Comparison of ENCODE assay signal across 26 mouse cellular contexts in genomic region chr10:61294242-61294641, GRCm38 (mm10). TPM values are rescaled to one million over a fixed set of nuclear protein-coding genes. Genes with fewer than 3 reads are reported as not detected.
DNase-seq lines count a peak whose midpoint lies in the region; ATAC-seq lines count a peak whose summit lies in the region.
"Had no signal": no experiment of that assay in that cellular context is flagged by ENCODE, and none has a peak within 500 bp of the region (broad histone marks: within the 10 kb centered on the region; RNA-seq: fewer than 3 reads in every experiment).

No protein-coding gene starts in this region.

- H3K27me3 ChIP-seq in heart, embryonic 11.5 days (ENCODE audit: control insufficient read depth, insufficient read depth, low read length), result no peaks in the 10 kb centered on the region
- H3K27me3 ChIP-seq: forebrain, embryonic 15.5 days; hindbrain, embryonic 15.5 days; intestine, embryonic 15.5 days; limb, embryonic 15.5 days; neural tube, embryonic 15.5 days had no signal

- no peaks in the 10 kb centered on the region for H3K36me3 ChIP-seq in heart, embryonic 11.5 days (ENCODE audit: control insufficient read depth, insufficient read depth, low read length)
- H3K36me3 ChIP-seq: forebrain, embryonic 15.5 days; heart, embryonic 10.5 days; hindbrain, embryonic 15.5 days; intestine, embryonic 15.5 days; limb, embryonic 15.5 days; neural tube, embryonic 15.5 days had no signal

- H3K9me3 ChIP-seq in heart, embryonic 11.5 days (replicated peaks; ENCODE audit: control insufficient read depth, low read length), result no peaks in the 10 kb centered on the region
- H3K9me3 ChIP-seq: forebrain, embryonic 15.5 days; heart, embryonic 10.5 days; hindbrain, embryonic 15.5 days; intestine, embryonic 15.5 days; limb, embryonic 15.5 days; neural tube, embryonic 15.5 days had no signal

- H3K4me3 ChIP-seq in heart, embryonic 11.5 days (ENCODE audit: low read depth, low read length), result no peak overlapping the region
- H3K4me3 ChIP-seq: forebrain, embryonic 15.5 days; heart, embryonic 10.5 days; hindbrain, embryonic 15.5 days; intestine, embryonic 15.5 days; limb, embryonic 15.5 days; neural tube, embryonic 15.5 days had no signal

- H3K9ac ChIP-seq in heart, embryonic 11.5 days (ENCODE audit: low read depth, low read length), result no peak overlapping the region
- H3K9ac ChIP-seq: forebrain, embryonic 15.5 days; hindbrain, embryonic 15.5 days; intestine, embryonic 15.5 days; limb, embryonic 15.5 days; liver, embryonic 14.5 days; lung, embryonic 14.5 days; neural tube, embryonic 15.5 days had no signal

- WGBS in heart, embryonic 11.5 days (ENCODE audit: insufficient replicate concordance), result 61% methylated on average over 8 of the region's 8 CpGs

- DNase-seq in layer of hippocampus, adult 8-10 months (ENCODE audit: low spot score in 2 of 2), result peak; percentile 16 to 23
- DNase-seq in layer of hippocampus, adult 11-12 months (ENCODE audit: low spot score), result no peak
- peak; percentile 37 for DNase-seq in right cerebral cortex, adult 18-20 months
- no peak for DNase-seq in right cerebral cortex, postnatal 4 days
- DNase-seq in brain, adult 2 months (ENCODE audit: low read depth, low spot score), result peak; percentile 54
- no peak for DNase-seq in urinary bladder, postnatal 10 days (ENCODE audit: low spot score)
- DNase-seq: adrenal gland, postnatal 25 days; cerebellum, adult 9-10 months; kidney, adult 8-10 months; kidney, postnatal 10 days; left cerebral cortex, postnatal 4 days; lung, embryonic 14.5 days; thymus, postnatal 25 days had no signal

- H3K4me1 ChIP-seq in heart, embryonic 11.5 days (ENCODE audit: control insufficient read depth, insufficient read depth, low read length), result peaks cover 3% of the 10 kb centered on the region; the same call in 1 of the 2 replicates
- H3K4me1 ChIP-seq: forebrain, embryonic 15.5 days; hindbrain, embryonic 15.5 days; intestine, embryonic 15.5 days; limb, embryonic 15.5 days; neural tube, embryonic 15.5 days had no signal

- ATAC-seq in heart, embryonic 11.5 days (replicated peaks; ENCODE audit: insufficient number of reproducible peaks, low FRiP score, low TSS enrichment), result no peak
- ATAC-seq: CD4-positive, CD25-positive, alpha-beta regulatory T cell, adult 4 months; forebrain, embryonic 15.5 days; intestine, embryonic 15.5 days had no signal

- no peak overlapping the region for H3K27ac ChIP-seq in heart, embryonic 11.5 days (ENCODE audit: low read depth, low read length)
- H3K27ac ChIP-seq: forebrain, embryonic 15.5 days; heart, embryonic 10.5 days; hindbrain, embryonic 15.5 days; intestine, embryonic 15.5 days; limb, embryonic 15.5 days; liver, embryonic 14.5 days; neural tube, embryonic 15.5 days had no signal

- H3K4me2 ChIP-seq in heart, embryonic 11.5 days, result no peak overlapping the region
- H3K4me2 ChIP-seq: forebrain, embryonic 15.5 days; hindbrain, embryonic 15.5 days; intestine, embryonic 15.5 days; limb, embryonic 15.5 days; lung, embryonic 14.5 days; neural tube, embryonic 15.5 days had no signal

RNA-seq across cellular contexts. Expression of gene Prf1, which starts 3.4 kb away (rescaled TPM):
- total RNA-seq in layer of hippocampus, adult 8-10 months (2022), result not detected
- 0.10 TPM in 1 of 2 replicates, not detected in the other for polyA plus RNA-seq in heart, embryonic 11.5 days (2014; fragmentation: Nextera tagmentation; extraction: Ambion mirVana)
- total RNA-seq: gastrocnemius, adult 8-10 months; granulocyte monocyte progenitor cell, adult 5-6 weeks; left cerebral cortex, postnatal 4 days; midbrain, postnatal 0 days had no signal
- polyA plus RNA-seq: forebrain, embryonic 15.5 days; heart, embryonic 10.5 days; hindbrain, embryonic 15.5 days; intestine, embryonic 15.5 days; lung, embryonic 14.5 days; midbrain, postnatal 0 days; neural tube, embryonic 15.5 days; stomach, embryonic 14.5 days had no signal

RNA-seq across cellular contexts. Expression of gene Adamts14, which starts 21.0 kb away (rescaled TPM):
- 1 to 10 TPM; 1.5 to 2.0 (median 1.8) TPM for total RNA-seq in layer of hippocampus, adult 8-10 months (2022)
- polyA plus RNA-seq in heart, embryonic 11.5 days (2014; fragmentation: Nextera tagmentation; extraction: Ambion mirVana), result 0.59 and 0.64 TPM in 2 replicates
- total RNA-seq: granulocyte monocyte progenitor cell, adult 5-6 weeks had no signal

Comparison
In these comparisons a context has a peak if more than half of its experiments do, and no peak if none do; other contexts are left out.
1. DNase-seq: peak in layer of hippocampus, adult 8-10 months (2 of 2), right cerebral cortex, adult 18-20 months (single experiment) and brain, adult 2 months (single experiment); none in layer of hippocampus, adult 11-12 months (single experiment), right cerebral cortex, postnatal 4 days (single experiment) and urinary bladder, postnatal 10 days (single experiment).